Mouse (Mus musculus): ENCODE data around the gene Angptl6.

Angptl6 gene

DNA sequence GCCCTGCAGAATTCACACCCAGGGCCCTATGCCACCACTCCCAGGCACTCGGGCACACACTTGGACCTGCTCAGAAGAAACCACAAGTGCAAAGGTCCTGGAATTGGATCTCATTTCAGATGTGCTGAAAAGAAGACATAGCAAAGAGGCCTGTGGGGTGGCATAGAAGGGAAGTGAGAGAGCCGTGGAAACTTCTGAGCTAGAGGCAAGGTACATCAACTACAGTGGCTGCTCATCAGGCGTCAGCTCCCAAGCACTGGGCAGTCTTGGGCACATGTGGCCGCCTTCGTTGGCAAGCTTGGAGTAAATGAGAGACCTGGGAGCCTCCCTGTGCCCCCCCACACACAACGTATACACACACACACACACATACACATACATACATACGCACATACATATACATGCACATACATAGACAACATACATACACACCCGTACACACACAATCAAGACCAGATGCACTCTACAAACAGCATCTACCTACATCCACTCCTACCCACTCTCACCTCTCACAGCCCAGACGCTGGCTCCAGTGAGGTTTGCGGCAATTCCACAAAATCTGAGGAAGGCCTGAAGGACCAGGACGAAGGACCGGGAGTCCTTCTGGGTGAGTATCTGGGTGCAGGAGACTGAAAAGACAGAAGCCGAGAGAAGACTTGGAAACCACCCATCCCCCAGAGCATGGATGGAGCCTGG, at the start of gene Angptl6:
Angptl6 (minus strand) TSS at position 631 of the 696 bp plus-strand sequence.
- no peak for DNase-seq

DNA sequence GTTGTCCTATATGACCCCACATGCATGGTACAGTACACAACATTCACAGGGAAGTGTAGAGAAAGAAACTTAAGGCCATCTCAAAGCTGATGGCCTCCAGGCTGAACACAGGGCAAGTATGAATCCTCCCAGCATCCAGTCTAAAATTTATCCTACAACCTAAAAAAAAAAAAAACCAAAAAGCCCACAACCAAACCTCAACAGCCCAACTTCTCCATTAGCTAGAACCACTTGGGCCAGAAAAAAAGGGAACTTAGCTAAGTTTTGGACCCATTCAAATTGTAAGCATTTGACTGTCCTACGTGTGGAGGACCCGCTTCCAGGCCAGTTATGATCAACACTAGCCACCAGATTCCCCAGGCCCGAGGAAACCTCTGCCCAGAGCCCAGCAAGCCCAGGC, 43.7 kb upstream of the Angptl6 start:
- no peak for DNase-seq

DNA sequence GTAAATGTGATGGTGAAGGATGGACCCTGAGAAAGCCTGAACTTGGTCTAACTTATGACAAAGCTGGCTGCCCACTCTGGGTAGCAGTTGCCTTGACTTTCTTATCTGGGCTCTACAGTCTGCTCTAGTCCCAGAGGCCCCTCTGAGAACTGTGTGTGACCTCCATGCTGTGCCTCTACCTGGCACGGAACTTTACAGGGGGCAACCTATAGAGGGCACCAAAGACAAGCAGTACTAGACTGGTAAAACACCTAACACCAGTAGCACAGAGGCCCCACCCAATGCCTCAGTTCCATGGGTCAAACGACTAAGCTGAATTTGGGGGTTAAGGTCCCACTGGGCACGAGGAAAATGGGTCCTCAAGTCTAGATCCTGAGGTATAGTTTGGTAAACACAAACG, 36.6 kb upstream of the Angptl6 start:
- no peak for DNase-seq

DNA sequence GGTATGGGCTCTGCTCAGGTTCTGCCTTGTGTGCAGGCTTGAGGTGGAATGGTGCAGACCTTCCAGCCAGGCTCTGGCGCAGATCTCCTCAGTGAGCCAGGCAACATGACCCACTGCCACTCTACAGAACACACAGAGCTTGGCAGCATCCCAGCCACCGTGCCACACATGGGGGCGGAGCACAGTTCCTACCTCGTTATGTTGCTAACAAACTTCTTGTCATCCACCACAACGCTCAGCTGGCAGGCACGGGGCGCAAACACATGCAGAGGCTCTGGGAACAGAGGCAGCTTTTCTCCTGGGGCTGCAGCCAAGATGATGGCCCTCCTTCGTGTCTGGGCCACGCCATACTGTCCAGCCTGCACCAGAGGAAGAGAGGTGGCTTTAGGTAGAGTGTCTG, 30.4 kb upstream of the Angptl6 start:
- DNase-seq = no peak

DNA sequence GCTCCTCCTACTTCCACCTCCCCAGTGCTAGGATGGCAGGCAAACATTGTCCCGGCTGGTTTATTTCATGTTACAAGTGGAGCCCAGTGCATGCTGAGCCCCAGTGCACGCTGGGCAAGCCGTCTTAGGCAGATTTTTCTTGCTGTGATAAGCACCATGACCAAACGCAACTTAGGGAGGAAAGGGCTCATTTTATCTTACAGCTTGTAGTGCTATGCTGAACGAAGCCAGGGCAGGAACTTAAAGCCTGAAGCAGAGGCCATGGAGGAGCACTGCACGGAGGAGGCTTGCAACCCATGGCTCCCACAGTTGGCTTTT, 22.6 kb upstream of the Angptl6 start:
- no peak for DNase-seq

DNA sequence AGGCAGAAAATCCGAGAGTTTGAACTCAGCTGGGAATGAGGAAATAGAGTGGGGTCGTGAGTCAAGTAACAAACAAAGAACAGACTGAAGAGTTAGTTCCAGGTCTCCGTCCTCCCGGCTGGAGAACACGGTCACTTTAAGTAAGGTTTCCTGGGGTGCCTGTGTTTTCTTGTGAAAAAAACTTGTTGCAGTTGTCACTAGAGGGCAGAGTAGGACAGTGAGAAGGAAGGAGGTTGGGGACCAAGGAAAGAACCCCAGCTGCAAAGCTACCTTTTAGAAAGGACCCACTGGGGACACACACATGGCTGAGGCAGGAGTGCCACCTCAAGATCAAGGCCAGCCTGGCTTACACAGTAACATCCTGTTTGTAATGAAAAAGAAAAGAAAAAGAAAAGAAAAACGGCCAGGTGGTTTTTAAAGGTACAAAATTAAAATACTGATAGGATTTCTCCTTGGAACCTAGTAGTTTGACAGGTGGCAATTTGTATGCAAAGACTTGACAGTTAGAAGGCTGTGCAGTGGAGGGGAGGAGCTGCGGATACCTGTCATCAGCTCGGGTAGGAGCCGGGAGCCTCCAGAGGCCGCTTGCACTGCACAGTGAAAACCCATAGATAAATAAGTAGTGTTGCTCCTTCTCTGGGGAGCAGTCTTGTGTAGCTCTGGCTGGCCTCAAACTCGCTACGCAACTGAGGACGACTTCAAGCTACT, 22.1 kb upstream of the Angptl6 start:
- DNase-seq = peak in 1 of 2 experiments; percentile 44

DNA sequence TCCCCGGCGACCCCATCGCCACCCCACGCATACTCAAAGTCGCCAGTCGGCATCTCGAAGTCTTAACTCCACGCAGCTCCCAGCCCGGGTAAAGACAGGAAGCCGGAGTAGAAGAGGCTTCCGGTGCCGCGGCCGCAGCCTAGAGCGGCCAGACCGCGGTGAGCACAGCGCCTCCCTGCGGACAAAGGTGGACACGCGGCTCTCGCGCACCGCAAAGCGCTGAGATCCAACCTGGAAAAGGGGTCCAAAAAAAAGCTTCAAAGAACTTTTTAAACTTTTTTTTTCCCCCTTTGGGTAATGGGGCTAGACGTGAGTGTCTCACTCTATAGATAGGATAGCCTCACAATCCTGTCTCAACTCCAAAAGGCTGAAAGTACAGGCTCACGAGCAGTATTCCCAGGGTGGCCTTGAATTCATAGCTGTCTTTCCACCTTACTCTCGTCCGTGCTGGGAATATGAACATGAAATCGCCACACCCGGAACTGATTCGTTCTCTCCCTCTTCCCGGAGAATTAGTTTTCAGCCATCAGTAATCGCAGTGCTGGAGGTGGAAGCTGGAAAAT, 19.1 kb upstream of the Angptl6 start, which contains the start of gene Eif3g:
Eif3g (minus strand) TSS at position 113 of the 563 bp plus-strand sequence.
- peak; percentile 92 to 95 for DNase-seq

DNA sequence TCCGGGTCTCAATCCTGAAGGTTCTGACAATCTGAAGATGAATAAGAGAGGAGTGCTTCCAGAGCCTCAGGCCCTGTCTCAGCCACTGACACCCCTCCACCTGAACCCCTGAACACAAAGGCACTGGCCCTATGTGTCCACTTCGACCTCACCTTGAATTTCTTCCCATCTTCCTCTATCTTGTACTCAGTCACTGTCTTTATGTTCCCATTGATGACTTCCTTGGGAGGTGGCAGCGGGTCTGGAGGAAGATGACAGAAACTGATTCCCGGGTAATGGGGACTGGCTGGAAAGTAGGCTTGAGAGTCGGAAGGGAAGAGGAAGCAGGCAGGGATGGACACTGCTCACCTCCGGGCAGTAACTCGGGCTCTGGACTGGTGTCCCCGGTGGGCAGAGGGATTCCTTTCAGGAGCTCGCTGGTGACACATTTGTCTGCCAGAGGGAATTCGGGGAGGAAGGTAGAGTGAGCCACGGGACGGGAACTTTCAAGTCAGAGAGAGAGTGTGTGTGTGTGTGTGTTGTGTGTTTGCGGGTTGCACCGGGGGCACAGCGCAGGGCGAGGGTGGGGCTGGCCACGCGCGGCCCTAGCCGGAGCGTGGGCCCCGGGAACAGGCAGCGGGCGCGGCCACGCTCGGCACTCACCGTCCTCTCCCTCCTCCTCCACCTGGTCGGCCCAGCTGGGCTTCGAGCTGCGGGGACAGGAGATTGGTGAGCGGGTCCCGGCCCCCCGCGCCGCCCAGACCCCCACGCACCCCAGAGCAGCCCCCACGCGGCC, 18.4 kb upstream of the Angptl6 start:
- DNase-seq = no peak

DNA sequence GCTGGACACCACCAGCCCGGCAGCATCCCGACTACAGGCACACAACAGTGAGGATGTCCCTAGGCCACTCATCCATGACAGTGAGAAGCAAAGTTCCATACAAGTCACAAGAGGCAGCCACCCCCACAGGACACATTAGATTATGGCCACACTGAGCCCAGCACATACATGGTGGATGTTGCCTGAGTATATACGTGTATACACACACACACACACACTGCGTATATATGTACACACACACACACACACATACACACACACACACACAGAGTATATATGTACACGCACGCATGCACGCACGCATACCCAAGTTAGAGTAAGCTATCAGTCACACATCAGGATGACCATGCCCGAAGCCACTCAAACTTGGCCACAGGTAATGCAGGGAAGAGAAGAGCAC, 15.9 kb upstream of the Angptl6 start:
- no peak for DNase-seq

DNA sequence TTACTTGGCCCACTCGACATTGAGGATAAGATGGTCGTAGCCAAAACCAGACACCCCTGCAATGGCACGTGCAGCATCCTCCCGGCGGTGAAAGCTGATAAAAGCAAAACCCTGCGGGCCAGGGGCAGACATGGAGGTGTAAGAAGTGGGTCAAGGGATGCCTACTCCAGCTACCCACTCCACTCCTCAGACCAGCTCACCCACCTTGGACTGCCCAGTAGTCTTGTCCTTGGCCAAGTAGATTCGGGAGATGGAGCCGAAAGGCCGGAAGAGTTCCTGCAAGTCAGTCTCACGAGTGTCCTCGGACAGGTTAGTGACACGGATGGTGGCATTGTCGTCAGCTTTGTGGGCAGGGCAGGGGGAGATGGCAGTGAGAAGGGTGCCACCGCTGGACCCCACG, 15.1 kb upstream of the Angptl6 start:
- no peak for DNase-seq

DNA sequence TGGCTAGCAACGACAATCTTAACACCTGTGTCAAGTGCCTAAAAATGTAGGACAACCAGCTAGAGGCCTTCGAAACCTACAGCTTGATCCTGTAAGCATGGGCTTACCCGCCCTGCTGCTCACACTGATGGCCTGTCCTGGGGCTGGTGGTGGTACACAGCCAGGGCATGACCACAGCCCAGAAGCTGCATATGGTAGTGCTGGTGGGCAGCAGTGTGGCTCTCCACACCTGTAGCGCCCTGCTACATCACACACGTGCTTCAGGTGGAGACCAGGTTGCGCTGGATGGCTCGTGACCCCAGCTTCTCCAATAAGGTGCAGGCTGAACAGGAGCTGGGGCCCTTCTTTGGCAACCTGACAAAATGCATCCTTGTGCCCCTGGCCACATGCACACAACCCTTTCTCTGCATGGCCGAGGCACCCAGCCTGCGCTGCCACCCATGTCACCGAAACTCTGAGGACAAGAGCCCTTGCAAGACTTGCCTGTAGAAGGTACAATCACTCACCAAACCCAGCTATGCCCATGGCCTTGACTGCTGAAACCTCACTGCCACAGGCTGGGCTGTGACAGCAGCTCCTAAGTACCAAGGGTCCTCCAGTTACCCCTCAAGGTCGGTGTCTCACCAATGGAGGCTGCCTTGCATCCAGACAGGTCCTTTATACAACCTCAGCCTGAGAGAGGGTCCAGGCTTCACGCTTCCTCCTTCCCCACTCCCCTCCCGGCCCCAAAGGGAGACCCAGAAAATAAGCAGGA, 14.2 kb upstream of the Angptl6 start:
- no peak for DNase-seq

DNA sequence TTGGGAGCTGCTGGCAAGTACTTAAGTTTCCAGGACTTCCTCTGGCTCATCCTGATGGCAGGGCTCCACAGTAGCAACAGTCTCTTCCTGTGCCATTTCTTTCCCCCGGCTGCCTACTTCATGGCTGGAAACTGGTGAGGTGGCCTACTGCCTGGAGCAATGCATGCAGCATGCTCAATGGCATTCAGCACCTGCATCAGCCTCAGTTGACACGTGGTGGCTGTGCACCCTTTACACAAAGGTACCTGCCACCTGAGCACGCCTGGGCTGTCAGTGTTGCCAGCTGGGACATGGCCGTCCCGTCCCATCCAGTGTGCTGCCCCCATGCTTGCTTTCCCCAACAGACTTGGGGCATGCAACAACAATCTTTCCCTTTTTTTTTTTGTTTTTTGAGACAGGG, 13.5 kb upstream of the Angptl6 start:
- DNase-seq = no peak

DNA sequence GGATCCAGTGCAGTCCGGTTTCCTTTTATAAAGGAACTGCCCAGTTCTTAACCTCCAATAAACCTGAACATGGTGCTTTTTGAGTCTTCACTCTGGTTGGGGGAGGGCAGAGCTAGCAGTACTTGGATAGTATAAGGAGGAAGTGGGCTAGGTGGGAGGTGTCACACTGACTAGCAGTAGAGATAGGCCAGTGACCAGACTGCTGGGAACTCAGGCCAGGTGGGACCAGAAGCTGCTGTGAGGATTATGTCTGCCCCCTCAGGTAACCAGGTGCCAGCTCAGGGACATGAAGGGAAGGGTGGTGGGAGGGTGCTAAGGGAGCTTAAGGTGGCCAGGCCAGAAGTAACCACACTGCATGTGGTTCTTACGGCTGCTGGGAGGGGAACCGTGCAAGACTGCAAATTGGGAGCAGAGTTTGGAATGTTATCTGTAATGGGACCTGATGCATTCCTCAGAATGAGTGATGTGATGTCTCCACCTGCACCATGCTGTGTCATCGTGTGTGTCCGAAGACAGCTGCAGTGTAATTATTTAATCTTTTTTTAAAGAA, 12.7 kb upstream of the Angptl6 start:
- no peak for DNase-seq

DNA sequence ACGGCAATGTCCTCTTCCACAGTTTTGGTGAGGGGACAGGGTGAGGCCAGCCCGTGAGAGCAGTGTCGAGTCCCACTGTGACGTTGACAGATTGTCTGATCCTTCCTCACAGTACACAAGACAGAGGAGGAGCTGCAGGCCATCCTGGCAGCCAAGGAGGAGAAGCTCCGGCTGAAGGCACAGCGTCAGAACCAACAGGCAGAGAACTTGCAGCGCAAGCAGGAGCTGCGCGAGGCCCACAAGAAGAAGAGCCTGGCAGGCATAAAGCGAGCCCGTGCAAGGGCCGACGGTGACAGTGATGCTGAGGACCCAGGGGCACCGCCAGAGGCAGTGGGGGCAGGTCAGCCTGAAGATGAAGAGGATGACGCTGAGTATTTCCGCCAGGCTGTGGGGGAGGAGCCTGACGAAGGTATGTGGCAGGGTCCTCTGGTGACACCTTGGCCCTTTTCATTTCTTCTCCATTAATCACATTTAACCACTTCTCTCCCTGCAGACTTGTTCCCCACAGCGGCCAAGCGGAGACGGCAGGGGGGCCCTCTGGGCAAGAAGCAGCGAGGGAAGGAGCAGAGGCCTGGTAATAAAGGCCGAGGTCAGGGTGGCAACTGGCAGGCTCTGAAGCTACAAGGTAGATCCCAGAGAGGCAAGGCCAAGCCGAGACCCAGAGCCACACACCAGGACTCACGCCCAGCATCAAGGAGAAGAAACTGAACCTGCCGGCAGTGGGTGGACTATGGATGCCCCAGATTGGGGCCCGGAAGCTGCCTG, 12.0 kb upstream of the Angptl6 start:
- no peak for DNase-seq

DNA sequence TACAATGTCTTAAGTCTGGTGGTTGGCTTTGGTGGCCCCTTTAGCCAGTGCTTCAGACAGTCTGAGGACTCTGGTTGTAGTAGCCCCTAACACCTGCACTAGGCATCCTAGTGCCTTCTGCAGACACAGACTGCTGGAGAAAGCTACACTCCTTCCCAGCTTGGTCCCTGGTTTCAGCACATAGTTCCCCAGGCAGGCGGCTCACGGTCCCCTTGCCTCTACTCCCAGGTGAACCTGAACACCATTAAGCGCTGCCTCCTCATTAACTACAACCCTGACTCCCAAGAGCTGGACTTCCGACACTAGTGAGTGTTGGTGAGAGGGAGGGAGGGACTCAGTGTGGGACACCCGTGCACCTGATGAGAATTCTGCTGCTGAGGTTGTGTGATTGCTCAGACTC, 10.9 kb upstream of the Angptl6 start:
- DNase-seq = no peak

DNA sequence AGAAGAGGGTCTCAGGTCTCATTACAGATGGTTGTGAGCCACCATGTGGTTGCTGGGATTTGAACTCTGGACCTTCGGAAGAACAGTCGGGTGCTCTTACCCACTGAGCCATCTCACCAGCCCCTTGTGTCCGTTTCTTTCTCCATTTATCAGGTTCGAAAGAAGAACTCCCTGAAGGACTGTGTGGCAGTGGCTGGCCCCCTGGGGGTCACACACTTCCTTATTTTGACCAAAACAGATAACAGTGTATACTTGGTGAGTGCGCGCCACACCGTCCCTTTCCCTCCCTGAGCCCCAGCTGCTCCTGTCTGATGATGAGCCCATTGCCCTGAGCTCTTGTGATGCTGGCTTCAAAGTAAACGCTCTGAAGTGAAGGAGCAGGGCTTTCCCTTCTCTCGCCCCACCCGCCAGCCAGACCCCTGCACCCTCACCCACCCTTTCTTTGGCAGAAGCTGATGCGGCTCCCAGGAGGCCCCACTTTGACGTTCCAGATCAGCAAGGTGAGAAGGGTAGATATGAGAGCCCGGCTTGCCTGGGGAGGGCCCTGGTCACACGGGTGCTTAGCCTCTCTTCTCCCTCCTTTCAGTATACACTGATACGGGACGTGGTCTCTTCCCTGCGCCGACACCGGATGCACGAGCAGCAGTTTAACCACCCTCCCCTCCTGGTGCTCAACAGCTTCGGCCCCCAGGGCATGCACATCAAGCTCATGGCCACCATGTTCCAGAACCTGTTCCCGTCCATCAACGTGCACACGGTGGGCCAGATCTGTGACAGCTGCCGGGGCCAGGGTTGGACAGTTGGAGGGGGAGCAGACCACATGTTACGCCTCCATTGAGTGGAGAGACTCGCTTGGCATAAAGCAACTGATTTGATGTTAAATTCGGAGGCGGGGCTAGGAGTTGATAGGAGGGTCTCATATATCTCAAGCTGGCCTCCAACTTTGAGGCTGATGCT, 9.9 kb upstream of the Angptl6 start:
- DNase-seq = no peak

DNA sequence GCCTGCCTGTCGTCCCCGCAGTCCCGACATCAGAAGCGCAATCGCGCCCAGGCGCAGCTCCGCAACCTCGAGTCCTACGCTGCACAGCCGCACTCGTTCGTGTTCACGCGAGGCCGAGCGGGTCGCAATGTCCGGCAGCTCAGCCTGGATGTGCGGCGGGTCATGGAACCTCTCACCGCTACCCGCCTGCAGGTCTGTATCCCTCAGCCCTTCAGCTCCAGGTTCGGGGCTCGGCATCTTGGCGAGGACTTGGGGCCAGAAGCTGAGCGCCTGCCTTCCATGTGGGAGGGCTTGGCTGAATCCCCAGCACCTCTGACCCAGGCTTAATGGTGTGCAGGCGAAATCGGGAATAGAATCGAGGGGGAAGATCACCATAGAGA, 8.8 kb upstream of the Angptl6 start:
- DNase-seq = peak in 1 of 2 experiments; percentile 64

DNA sequence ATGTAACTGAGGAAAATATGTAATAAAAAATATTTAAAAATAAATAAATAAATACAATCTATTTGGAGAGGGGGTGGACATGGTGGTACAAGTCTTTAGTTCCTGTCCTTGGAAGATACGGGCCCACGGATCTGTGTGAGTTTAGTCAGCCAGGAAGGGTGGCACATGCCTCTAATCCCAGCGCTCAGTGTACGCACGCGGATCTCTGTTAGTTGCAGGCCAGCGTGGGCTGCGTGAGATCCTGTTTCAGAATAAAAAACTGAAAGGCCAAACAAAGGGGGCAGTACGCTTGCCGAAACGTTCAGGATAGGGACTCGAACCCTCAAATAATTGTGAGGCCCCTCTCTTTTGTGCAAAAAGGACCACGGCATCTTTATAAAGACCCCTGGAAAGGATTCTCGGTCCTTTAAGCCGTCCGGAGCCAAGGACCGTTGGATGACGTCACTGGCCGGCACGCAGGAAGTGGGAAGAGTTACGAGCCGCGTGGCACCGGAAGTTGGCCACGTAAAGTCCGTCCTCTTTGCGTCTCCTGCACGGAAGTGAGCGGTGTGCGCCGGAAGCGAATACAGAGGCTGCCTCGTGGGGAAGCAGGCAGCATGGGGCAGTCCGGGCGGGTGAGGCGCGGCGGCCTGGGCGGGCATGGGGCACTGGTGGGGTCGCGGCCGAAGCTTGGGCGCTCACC, 8.3 kb upstream of the Angptl6 start, which contains the start of gene Ppan:
Ppan (plus strand) TSS at position 472 of the 682 bp plus-strand sequence.
- DNase-seq = peak; percentile 97 to 98

DNA sequence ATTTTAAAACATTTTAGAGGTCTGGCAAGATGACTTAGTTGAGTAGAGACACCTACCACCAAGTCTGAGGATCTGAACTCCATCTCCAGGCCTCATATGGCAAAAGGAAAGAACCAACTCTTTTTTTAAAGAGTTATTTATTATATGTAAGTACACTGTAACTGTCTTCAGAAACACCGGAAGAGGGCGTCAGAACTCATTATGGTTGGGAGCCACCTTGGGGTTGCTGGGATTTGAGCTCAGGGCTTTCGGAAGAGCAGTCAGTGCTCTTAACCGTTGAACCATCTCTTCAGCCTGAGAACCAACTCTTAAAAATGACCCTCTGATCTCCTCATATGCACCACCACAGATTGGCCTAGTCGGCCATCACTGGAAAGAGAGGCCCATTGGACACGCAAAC, 7.7 kb upstream of the Angptl6 start:
- peak in 1 of 2 experiments; percentile 3 for DNase-seq

DNA sequence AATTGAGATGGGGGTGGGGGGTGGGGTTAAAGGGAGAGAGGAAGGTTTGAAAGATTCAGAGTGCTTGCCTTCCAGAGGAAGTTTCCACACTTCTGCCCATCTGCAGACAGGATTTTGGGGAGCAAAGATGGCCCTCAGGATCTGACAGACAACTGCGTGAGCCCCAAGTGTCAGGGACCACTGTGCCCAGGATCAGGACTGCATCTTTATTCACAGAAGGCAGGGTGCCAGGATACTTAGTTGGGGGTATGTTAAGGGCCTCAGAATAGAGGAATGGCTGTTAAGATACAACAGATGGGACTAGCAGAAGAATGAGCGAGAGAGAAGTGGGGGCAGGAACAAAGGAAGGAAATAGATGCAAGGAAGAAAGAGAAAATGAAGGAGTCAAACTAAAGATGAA, 7.0 kb upstream of the Angptl6 start:
- peak in 1 of 2 experiments; percentile 10 for DNase-seq
